Mouse (Mus musculus) Patski (cell line): ENCODE data around the gene Fam13c. TPM values are rescaled to one million over a fixed set of nuclear protein-coding genes. Genes with fewer than 3 reads are reported as not detected.

Experiments used
- ATAC-seq: fragments of 100-300 bp; one replicate; pipeline ENCODE4 v1.8.0; 2021
- CTCF ChIA-PET: fragments of 350-600 bp; sonication (Branson Sonifier 250); formaldehyde crosslinking; loops from one replicate; lab custom pipeline; 2022; ENCODE audit warnings: inconsistent platforms; lab: Charles Lee
- POLR2A ChIA-PET: fragments of 350-600 bp; sonication (Branson Sonifier 250); formaldehyde crosslinking; loops from one replicate; lab custom pipeline; 2022; ENCODE audit warnings: antibody characterized with exemption, inconsistent platforms; lab: Charles Lee
- DNase-seq: peaks from one replicate; pipeline ENCODE4 v3.0.0-alpha.2; 2011; ENCODE audit warnings: low read depth, low spot score
- H3K27me3 ChIP-seq: fragments of 371-371 bp; one replicate; pipeline ENCODE4 v1.5.1; 2021
- CTCF ChIP-seq: fragments of 100-300 bp; IDR thresholded peaks from one replicate; pipeline ENCODE4 v1.5.1; 2021
- in situ Hi-C: fragments of 300-500 bp; cut with MboI; formaldehyde crosslinking; loops from 3 replicates; pipeline ENCODE4 v1.11.1; 2018; ENCODE audit warnings: low pct_unique_long_range_greater_than_20kb, mixed read lengths
- polyA plus RNA-seq: library from polyadenylated mRNA; unstranded; gene quantifications from one replicate; pipeline ENCODE4 v1.2.3, GENCODE M21; 2021

Gene Fam13c
- polyA plus RNA-seq, 1 experiment from 2014 or later, result 9.2 TPM

- H3K27me3 ChIP-seq, result no peaks in the 10 kb centered on the region
- ATAC-seq, result peak; percentile 53
- POLR2A ChIA-PET, result no interaction called here
- peak; percentile 51 for TF ChIP-seq CTCF
- CTCF ChIA-PET, result interaction anchor here (1.3 to 2.2 kb wide), 3 partner anchors 10 to 177 kb away, joined by 3 to 7 read pairs (median 7); no protein-coding TSS in a partner anchor
- DNase-seq, result peak; percentile 67
- in situ Hi-C loops, result no loop called here
Observed at GRCm38 (mm10) chr10:70495106-70496104, 55.1 kb downstream of the Fam13c start.

DNA sequence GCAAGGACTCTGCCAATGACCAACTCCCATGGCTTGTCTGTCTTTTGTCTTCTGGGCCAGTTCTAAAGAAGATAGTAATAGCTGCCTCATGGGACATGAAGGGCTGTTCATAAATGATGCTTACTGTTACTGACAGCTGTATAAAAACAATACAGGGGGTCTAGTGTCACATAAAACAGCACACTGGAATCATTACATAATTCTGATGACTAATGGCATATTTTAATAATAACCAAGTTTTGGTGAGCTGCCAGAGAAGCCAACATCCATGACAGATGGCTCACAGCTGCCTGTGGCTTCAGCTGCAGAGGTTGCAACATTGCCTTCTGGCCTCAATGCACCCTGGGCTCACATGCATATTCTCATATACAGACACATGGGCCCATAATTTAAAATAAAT is 56.7 kb downstream of the Fam13c start:
- in situ Hi-C loops, result no loop called here

DNA sequence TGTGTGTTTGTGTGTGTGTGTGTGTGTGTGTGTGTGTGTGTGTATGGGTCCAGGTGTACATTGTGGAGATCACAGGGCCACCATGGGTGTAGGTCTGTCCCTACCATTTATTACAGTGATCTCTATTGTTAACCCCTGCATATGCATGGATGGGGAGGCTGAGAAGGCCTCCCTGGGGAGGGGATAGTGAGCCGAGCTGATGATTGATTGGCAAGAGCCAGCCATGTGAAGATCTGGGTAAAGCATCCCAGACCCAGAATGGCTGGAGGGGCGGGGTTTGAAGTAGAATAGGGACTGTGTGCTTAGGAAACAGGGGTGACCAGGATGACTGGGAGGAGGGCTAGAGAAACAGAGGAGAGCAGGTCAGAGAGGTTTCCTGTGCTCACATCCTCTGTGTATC is 58.0 kb downstream of the Fam13c start:
- CTCF ChIA-PET, result interaction anchor here (1.3 to 1.8 kb wide), 2 partner anchors 9 to 10 kb away, joined by 4 to 6 read pairs; no protein-coding TSS in a partner anchor
- TF ChIP-seq CTCF, result no peak
- ATAC-seq, result no peak
- in situ Hi-C loops, result no loop called here
- no peak for DNase-seq
- POLR2A ChIA-PET, result interaction anchor here (0.6 to 1.0 kb wide), 2 partner anchors 8 to 87 kb away, joined by 3 to 4 read pairs; no protein-coding TSS in a partner anchor
- no peaks in the 10 kb centered on the region for H3K27me3 ChIP-seq

More for the DNA sequence above, 56.7 kb downstream of the Fam13c start:
- peak; percentile 89 for DNase-seq
- no peak for TF ChIP-seq CTCF
- POLR2A ChIA-PET, result no interaction called here
- H3K27me3 ChIP-seq, result no peaks in the 10 kb centered on the region
- no peak for ATAC-seq
- CTCF ChIA-PET, result interaction anchor here (0.9 to 2.2 kb wide), 2 partner anchors 10 to 124 kb away, joined by 4 to 7 read pairs; no protein-coding TSS in a partner anchor

DNA sequence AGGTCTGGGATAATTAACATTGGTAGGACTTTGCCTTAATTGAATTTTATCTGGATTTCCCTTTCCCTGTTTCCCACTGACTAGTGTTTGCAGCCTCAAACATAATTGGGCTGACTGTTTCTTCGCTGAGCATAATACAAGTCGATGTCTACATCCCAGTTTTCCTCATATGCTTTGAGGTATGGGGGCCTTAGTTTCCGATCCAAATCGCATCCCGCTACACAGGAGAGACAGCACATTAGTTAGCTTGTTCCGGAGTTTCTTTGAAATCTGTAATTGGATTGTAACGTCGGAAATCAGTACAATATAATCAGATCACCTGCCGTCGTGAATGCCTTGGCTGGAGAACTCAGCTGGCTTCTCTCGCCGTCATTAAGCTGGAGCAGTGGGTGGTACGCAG is 59.0 kb downstream of the Fam13c start:
- DNase-seq, result no peak
- in situ Hi-C loops, result no loop called here
- CTCF ChIA-PET, result interaction anchor here (1.8 kb wide), 1 partner anchor 11 kb away, joined by 6 read pairs; no protein-coding TSS in a partner anchor
- H3K27me3 ChIP-seq, result no peaks in the 10 kb centered on the region
- TF ChIP-seq CTCF, result no peak
- no peak for ATAC-seq
- POLR2A ChIA-PET, result no interaction called here

DNA sequence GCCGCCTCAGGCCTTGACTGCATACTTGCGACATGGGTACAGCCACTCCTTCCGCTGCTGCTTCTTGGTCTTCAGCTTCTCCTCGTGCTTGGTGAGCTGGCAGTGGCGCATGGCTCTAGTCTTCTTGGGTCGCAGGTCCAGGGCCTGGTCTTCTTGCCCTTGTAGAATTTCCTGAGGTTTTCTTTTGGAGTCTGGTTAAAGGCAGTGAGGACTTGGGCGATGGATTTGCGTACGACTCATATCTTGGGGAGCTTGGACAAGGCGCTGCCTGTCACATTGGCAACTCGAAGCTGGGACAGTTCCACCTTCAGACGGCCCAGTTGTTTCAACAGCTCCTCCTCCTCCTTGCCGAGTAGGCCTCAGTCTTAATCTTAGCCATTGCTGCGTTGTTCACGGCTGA is 64.6 kb downstream of the Fam13c start:
- POLR2A ChIA-PET, result no interaction called here
- in situ Hi-C loops, result loop anchor here (5.0 kb wide), 1 partner anchor 138 kb away; no protein-coding TSS in a partner anchor
- no peak for ATAC-seq

DNA sequence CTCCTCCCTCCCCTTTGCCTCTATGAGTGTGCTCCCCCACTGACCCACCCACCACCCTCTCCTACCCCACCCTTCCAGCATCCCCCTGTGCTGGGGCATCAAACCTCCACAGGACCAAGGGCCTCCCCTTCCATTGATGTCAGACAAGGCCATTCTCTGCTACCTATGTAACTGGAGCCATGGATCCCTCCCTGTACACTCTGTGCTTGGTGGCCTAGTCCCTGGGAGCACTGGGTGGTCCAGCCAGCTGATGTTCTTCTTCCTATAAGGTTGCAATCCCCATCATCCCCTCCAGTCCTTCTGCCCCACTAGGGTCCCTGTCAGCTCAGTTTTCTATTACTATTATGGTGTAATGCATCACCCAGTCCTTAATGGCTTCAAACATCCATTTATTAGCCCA is 65.1 kb downstream of the Fam13c start:
- no peak for TF ChIP-seq CTCF
- in situ Hi-C loops, result no loop called here
- ChIA-PET CTCF (interaction anchor here (1.5 to 4.2 kb wide), 2 partner anchors 31 to 136 kb away, joined by 3 to 23 read pairs; no protein-coding TSS in a partner anchor), POLR2A (no interaction called here)
- H3K27me3 ChIP-seq, result no peaks in the 10 kb centered on the region
- no peak for DNase-seq
- ATAC-seq, result no peak

More for the DNA sequence above, 64.6 kb downstream of the Fam13c start:
- CTCF ChIA-PET, result interaction anchor here (1.5 to 4.2 kb wide), 2 partner anchors 30 to 136 kb away, joined by 3 to 23 read pairs; no protein-coding TSS in a partner anchor
- no peaks in the 10 kb centered on the region for H3K27me3 ChIP-seq
- TF ChIP-seq CTCF, result no peak
- DNase-seq, result no peak

- TF ChIP-seq CTCF, result no peak
- ChIA-PET POLR2A (no interaction called here), CTCF (interaction anchor here (1.2 to 4.2 kb wide), 6 partner anchors 31 to 185 kb away, joined by 3 to 23 read pairs (median 4); no protein-coding TSS in a partner anchor)
- ATAC-seq, result no peak
- no peaks in the 10 kb centered on the region for H3K27me3 ChIP-seq
- DNase-seq, result no peak
- in situ Hi-C loops, result no loop called here
Observed at GRCm38 (mm10) chr10:70505842-70506241, 65.6 kb downstream of the Fam13c start.

DNA sequence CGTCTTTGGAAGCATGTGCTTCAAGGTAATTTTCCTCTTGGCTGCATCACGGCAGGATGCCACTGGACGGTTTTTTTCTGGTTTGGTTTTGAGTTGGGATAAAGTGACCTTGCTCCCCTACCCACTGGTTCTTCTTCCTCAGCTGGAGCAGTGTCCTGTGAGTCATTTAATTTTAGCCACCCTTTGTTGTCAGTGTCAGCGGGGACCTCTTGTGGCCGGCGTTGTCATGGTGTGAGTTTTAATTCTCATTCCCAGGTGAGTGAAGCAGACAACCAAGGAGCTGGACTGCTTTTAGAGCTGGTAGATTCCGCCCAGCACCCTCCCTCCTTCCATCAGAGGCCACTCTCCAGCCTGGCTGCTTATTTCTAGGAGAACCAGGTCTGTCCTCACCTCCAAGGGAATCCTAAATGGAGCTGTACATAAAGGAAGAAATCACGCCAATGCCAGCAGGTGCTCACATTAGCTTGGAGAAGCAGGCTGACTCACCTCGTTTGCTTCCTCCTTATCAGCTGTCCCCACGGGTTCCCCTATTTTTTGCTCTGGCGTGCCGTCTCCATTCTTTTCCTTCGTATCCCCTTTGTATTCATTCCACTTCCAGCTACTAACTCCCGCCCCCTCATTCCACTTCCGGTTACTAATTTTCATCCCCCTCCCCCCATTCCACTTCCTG is 66.4 kb downstream of the Fam13c start:
- no peak for DNase-seq
- in situ Hi-C loops, result no loop called here
- TF ChIP-seq CTCF, result peak; percentile 62
- ATAC-seq, result no peak
- CTCF ChIA-PET, result interaction anchor here (0.9 to 4.2 kb wide), 12 partner anchors 8 to 711 kb away, joined by 3 to 23 read pairs (median 4); no protein-coding TSS in a partner anchor
- POLR2A ChIA-PET, result interaction anchor here (0.7 kb wide), 1 partner anchor 9 kb away, joined by 4 read pairs; no protein-coding TSS in a partner anchor
- H3K27me3 ChIP-seq, result no peaks in the 10 kb centered on the region

GRCm38 (mm10) chr10:70507880-70508279 is 67.6 kb downstream of the Fam13c start:
- POLR2A ChIA-PET, result no interaction called here
- in situ Hi-C loops, result no loop called here
- TF ChIP-seq CTCF, result peak; percentile 55
- no peaks in the 10 kb centered on the region for H3K27me3 ChIP-seq
- DNase-seq (no peak), ATAC-seq (no peak)
- CTCF ChIA-PET, result interaction anchor here (1.4 to 4.2 kb wide), 5 partner anchors 10 to 139 kb away, joined by 4 to 23 read pairs (median 5); no protein-coding TSS in a partner anchor

DNA sequence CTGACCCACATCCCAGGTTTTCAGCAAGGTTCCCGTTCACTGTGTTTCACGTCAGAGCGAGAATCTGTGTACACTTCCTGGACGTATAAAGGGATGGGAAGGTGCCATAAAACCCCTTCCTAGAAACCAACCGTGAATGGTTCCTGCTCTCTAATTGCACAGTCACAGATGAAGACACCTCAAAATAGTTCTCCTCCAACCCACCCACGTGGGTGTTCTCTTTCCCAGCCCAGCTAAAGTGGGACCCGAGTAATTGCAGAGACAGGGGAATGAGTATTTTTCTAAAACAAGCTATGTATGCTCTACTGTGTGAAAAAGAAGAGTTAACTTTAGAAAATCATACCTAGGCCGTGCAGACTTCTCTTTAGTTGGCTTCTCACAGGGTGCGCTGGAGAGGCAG is 74.6 kb downstream of the Fam13c start:
- TF ChIP-seq CTCF, result no peak
- in situ Hi-C loops, result no loop called here
- H3K27me3 ChIP-seq, result no peaks in the 10 kb centered on the region
- ATAC-seq (no peak), DNase-seq (no peak)
- CTCF ChIA-PET, result no interaction called here
- POLR2A ChIA-PET, result no interaction called here
